Mouse (Mus musculus) kidney, postnatal 0 days (tissue): Measurements from ENCODE around the gene Cmtm4. TPM values are rescaled to one million over a fixed set of nuclear protein-coding genes. Genes with fewer than 3 reads are reported as not detected.

Experiments
- ATAC-seq: fragments of 200-750 bp; cut with Nextera tagmentation; replicated peaks from 2 replicates; pipeline ENCODE4 v1.8.0; 2017; ENCODE audit warnings: low read depth, moderate number of reproducible peaks, moderate TSS enrichment, moderate library complexity; ENCODE audit not compliant: low FRiP score
- DNase-seq: peaks from one replicate; pipeline ENCODE4 v3.0.0-alpha.2; 2016; ENCODE audit warnings: low spot score
- H3K27ac ChIP-seq: fragments of 300-500 bp; sonication (generic); 2 replicates; pipeline ENCODE4 v1.5.1; 2014; ENCODE audit warnings: mild to moderate bottlenecking
- H3K27me3 ChIP-seq: fragments of 300-500 bp; sonication (generic); 2 replicates; pipeline ENCODE4 v1.6.1; 2014; ENCODE audit warnings: low read length, mixed read lengths; ENCODE audit not compliant: insufficient read depth
- H3K36me3 ChIP-seq: fragments of 300-500 bp; sonication (generic); 2 replicates; pipeline ENCODE4 v1.6.1; 2014; ENCODE audit warnings: low read length, mixed read lengths; ENCODE audit not compliant: insufficient read depth
- H3K4me1 ChIP-seq: fragments of 300-500 bp; sonication (generic); replicated peaks from 2 replicates; pipeline ENCODE4 v1.6.1; 2014; ENCODE audit warnings: antibody characterized with exemption, low read length, mixed read lengths; ENCODE audit not compliant: insufficient read depth
- H3K4me2 ChIP-seq: fragments of 300-500 bp; sonication (generic); 2 replicates; pipeline ENCODE4 v1.6.1; 2014; ENCODE audit warnings: mild to moderate bottlenecking, low read length, moderate library complexity, mixed read lengths
- H3K4me3 ChIP-seq: fragments of 300-500 bp; sonication (generic); replicated peaks from 2 replicates; pipeline ENCODE4 v1.5.1; 2014; ENCODE audit warnings: low read depth, low read length
- H3K9ac ChIP-seq: fragments of 300-500 bp; sonication (generic); 2 replicates; pipeline ENCODE4 v1.6.1; 2014; ENCODE audit warnings: low read depth, low read length
- H3K9me3 ChIP-seq: fragments of 300-500 bp; sonication (generic); replicated peaks from 2 replicates; pipeline ENCODE4 v1.6.1; 2016; ENCODE audit warnings: low read length, inconsistent platforms, mixed read lengths
- CTCF ChIP-seq: IDR thresholded peaks from 2 replicates; pipeline ENCODE4 v1.5.1; 2016; ENCODE audit warnings: antibody characterized with exemption, low read depth, mild to moderate bottlenecking, moderate library complexity
- WGBS: fragments of 180-500 bp; shearing (Covaris S2); extraction: QIAGEN DNeasy Blood & Tissue Kit; methylation state at CpG from one replicate; pipeline ENCODE4 v1.1.7; 2014; 5-methylcytosine and 5-hydroxymethylcytosine counted together
- polyA plus RNA-seq: library from polyadenylated mRNA; unstranded; fragments of >200 nt; fragmentation: Nextera tagmentation; extraction: Ambion mirVana; gene quantifications from 2 replicates; pipeline ENCODE4 v1.2.1, GENCODE M21; 2015

Gene Cmtm4
- polyA plus RNA-seq, 1 experiment from 2014 or later, result 4.7 TPM

DNA sequence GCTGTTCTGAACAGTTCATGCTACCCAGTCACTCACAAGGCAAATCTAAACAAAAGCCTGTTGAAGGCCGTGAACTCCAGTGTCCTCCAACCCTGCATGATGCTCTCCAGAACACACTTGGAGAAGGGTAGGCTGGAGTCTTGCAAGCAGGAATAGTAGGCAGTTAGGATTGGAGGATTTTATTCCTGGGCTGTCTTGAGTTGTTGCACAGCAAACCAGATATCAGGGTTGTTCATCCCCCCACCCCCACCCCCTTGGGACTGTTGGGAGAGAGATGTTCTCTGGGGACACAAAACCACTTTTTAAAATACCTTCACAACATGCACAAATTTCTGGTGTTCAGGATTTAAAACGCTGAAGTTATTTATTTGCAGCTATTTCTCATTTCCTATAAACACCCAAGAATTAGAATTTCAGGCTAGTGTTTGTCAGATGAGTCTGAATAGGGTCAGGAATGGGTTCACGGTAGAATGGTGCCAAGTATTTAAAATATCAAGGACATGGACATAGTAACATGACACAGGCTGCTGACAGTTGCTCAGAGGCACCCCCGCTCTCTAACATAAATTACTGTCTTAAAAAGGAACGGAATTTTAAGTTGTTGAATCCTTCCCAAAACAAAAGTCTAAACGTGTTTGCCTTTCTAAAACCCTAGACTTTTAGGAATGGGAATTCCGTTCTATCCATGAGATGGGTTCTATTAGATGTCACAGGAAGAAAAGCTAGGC is 17.4 kb upstream of the Cmtm4 start:
- no peak for TF ChIP-seq CTCF
- H3K27ac ChIP-seq, result no peak overlapping the region
- WGBS, result 33% methylated on average over 7 of the region's 7 CpGs

GRCm38 (mm10) chr8:104411972-104412371 is 16.4 kb upstream of the Cmtm4 start:
- no peak overlapping the region for H3K4me3 ChIP-seq
- H3K36me3 ChIP-seq, result 0 out of 2 replicates have a peak, but pooled peaks cover under 1% of the 10 kb centered on the region
- 75% methylated on average over 3 of the region's 3 CpGs for WGBS
- no peak overlapping the region for H3K27ac ChIP-seq
- H3K9ac ChIP-seq, result no peak overlapping the region
- DNase-seq, result no peak
- ATAC-seq, result no peak
- H3K4me2 ChIP-seq, result no peak overlapping the region
- H3K9me3 ChIP-seq, result no peaks in the 10 kb centered on the region
- no peak for TF ChIP-seq CTCF
- no peaks in the 10 kb centered on the region for H3K27me3 ChIP-seq
- H3K4me1 ChIP-seq, result no peaks in the 10 kb centered on the region

More for the DNA sequence above, 17.4 kb upstream of the Cmtm4 start:
- Histone ChIP-seq H3K4me3 (no peak overlapping the region), H3K9ac (no peak overlapping the region), H3K9me3 (no peaks in the 10 kb centered on the region), H3K27me3 (no peaks in the 10 kb centered on the region), H3K36me3 (0 out of 2 replicates have a peak, but pooled peaks cover 5% of the 10 kb centered on the region), H3K4me1 (no peaks in the 10 kb centered on the region), H3K4me2 (no peak overlapping the region)
- ATAC-seq, result no peak
- DNase-seq, result peak; percentile 84

GRCm38 (mm10) chr8:104411468-104411867 is 15.9 kb upstream of the Cmtm4 start:
- no peaks in the 10 kb centered on the region for H3K9me3 ChIP-seq
- no peak overlapping the region for H3K4me2 ChIP-seq
- H3K36me3 ChIP-seq, result no peaks in the 10 kb centered on the region
- DNase-seq (no peak), ATAC-seq (no peak)
- no peak overlapping the region for H3K4me3 ChIP-seq
- 90% methylated on average over 3 of the region's 3 CpGs for WGBS
- H3K27me3 ChIP-seq, result no peaks in the 10 kb centered on the region
- no peak overlapping the region for H3K27ac ChIP-seq
- TF ChIP-seq CTCF, result no peak
- H3K9ac ChIP-seq, result no peak overlapping the region
- H3K4me1 ChIP-seq, result no peaks in the 10 kb centered on the region

GRCm38 (mm10) chr8:104410628-104411273 is 15.1 kb upstream of the Cmtm4 start:
- Histone ChIP-seq H3K9ac (no peak overlapping the region), H3K4me1 (no peaks in the 10 kb centered on the region), H3K4me2 (no peak overlapping the region), H3K27me3 (no peaks in the 10 kb centered on the region), H3K36me3 (no peaks in the 10 kb centered on the region), H3K4me3 (no peak overlapping the region), H3K9me3 (no peaks in the 10 kb centered on the region), H3K27ac (no peak overlapping the region)
- TF ChIP-seq CTCF, result no peak
- ATAC-seq (no peak), DNase-seq (no peak)
- 64% methylated on average over 7 of the region's 7 CpGs for WGBS

GRCm38 (mm10) chr8:104408328-104409110 is 12.9 kb upstream of the Cmtm4 start:
- Histone ChIP-seq H3K27ac (no peak overlapping the region), H3K9me3 (no peaks in the 10 kb centered on the region), H3K4me3 (no peak overlapping the region), H3K36me3 (no peaks in the 10 kb centered on the region), H3K27me3 (no peaks in the 10 kb centered on the region), H3K9ac (no peak overlapping the region), H3K4me1 (no peaks in the 10 kb centered on the region), H3K4me2 (no peak overlapping the region)
- TF ChIP-seq CTCF, result no peak
- DNase-seq, result no peak
- no peak for ATAC-seq
- 80% methylated on average over 7 of the region's 7 CpGs for WGBS
